Mouse (Mus musculus) E14TG2a.4 (cell line): Measurements from ENCODE around the gene Cfap52.
A peak's percentile ranks its signal among the peaks of the same experiment; 100 is the strongest.

ENCODE experiments used
- CTCF ChIP-seq: conservative IDR thresholded peaks from 2 replicates; pipeline ENCODE4 v1.5.1; 2014; ENCODE audit warnings: low read length
- NANOG ChIP-seq: IDR thresholded peaks from 2 replicates; pipeline ENCODE4 v1.6.1; 2014; ENCODE audit warnings: borderline replicate concordance, low read length, mixed read lengths

DNA sequence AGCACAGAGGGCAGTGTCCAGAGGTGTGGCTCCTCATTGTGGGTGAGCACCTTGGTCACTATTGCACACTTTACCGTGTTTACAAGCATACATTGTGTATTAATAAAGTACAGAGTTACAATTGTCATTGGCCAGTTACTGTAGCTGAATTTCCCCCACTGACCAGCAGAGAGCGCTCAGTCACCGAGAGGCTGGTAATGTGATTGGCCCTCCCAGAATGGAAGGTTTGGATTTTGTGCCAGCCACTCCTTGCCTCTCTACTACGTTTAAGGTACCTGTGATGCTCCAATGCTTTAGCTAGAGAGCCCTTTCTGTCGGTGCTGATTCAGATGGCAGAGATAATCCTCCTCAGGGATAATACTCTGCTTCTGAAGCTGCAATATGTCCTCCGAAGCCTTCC lies 38.7 kb upstream of the Cfap52 start:
- TF ChIP-seq CTCF = peak; percentile 92
- TF ChIP-seq NANOG = no peak
